Mouse (Mus musculus) liver, embryonic 12.5 days (tissue): ENCODE data around the gene Jmjd7. TPM values are rescaled to one million over a fixed set of nuclear protein-coding genes. Genes with fewer than 3 reads are reported as not detected.

ENCODE experiments used
- ATAC-seq: fragments of 200-750 bp; cut with Nextera tagmentation; 2 replicates; pipeline ENCODE4 v1.8.0; 2017; ENCODE audit warnings: moderate number of reproducible peaks, mild to moderate bottlenecking, moderate library complexity
- H3K27ac ChIP-seq: fragments of 300-500 bp; sonication (generic); 2 replicates; pipeline ENCODE4 v1.5.1; 2016; ENCODE audit warnings: mild to moderate bottlenecking
- H3K27me3 ChIP-seq: fragments of 300-500 bp; sonication (generic); replicated peaks from 2 replicates; pipeline ENCODE4 v1.6.1; 2016; ENCODE audit warnings: mild to moderate bottlenecking, moderate library complexity
- H3K36me3 ChIP-seq: fragments of 300-500 bp; sonication (generic); 2 replicates; pipeline ENCODE4 v1.6.1; 2016; ENCODE audit warnings: mild to moderate bottlenecking, moderate library complexity
- H3K4me1 ChIP-seq: fragments of 300-500 bp; sonication (generic); 2 replicates; pipeline ENCODE4 v1.6.1; 2016
- H3K4me2 ChIP-seq: fragments of 300-500 bp; sonication (generic); 2 replicates; pipeline ENCODE4 v1.6.1; 2016; ENCODE audit warnings: mild to moderate bottlenecking, moderate library complexity
- H3K4me3 ChIP-seq: fragments of 300-500 bp; sonication (generic); 2 replicates; pipeline ENCODE4 v1.5.1; 2016; ENCODE audit warnings: mild to moderate bottlenecking, moderate library complexity
- H3K9ac ChIP-seq: fragments of 300-500 bp; sonication (generic); 2 replicates; pipeline ENCODE4 v1.6.1; 2016; ENCODE audit warnings: mild to moderate bottlenecking, moderate library complexity
- H3K9me3 ChIP-seq: fragments of 300-500 bp; sonication (generic); replicated peaks from 2 replicates; pipeline ENCODE4 v1.6.1; 2016; ENCODE audit warnings: mild to moderate bottlenecking, moderate library complexity
- WGBS: fragments of 180-500 bp; shearing (Covaris S2); methylation state at CpG from one replicate; pipeline ENCODE4 v1.1.7; 2016; ENCODE audit not compliant: insufficient replicate concordance; 5-methylcytosine and 5-hydroxymethylcytosine counted together
- microRNA-seq: library from miRNA; unstranded; fragments of <30 nt; microRNA quantifications from one replicate; pipeline ENCODE4, GENCODE M21; 2017
- polyA plus RNA-seq: library from polyadenylated mRNA; unstranded; fragments of >200 nt; fragmentation: Nextera tagmentation; extraction: Ambion mirVana; gene quantifications from 2 replicates; pipeline ENCODE4 v1.2.1, GENCODE M21; 2016

Jmjd7 gene
- polyA plus RNA-seq, 1 experiment from 2014 or later: 9.7 TPM

GRCm38 (mm10) chr2:120064639-120065038 lies 37.4 kb downstream of the Jmjd7 start:
- H3K9ac ChIP-seq: no peak overlapping the region
- H3K27me3 ChIP-seq: peaks cover 28% of the 10 kb centered on the region; the same call in 1 of the 2 replicates
- H3K4me2 ChIP-seq: no peak overlapping the region
- no peak overlapping the region for H3K27ac ChIP-seq
- H3K9me3 ChIP-seq: no peaks in the 10 kb centered on the region
- H3K36me3 ChIP-seq: no peaks in the 10 kb centered on the region
- 68% methylated on average over 6 of the region's 6 CpGs for WGBS
- no peaks in the 10 kb centered on the region for H3K4me1 ChIP-seq
- no peak for ATAC-seq
- no peak overlapping the region for H3K4me3 ChIP-seq

GRCm38 (mm10) chr2:120065243-120065642 lies 38.0 kb downstream of the Jmjd7 start:
- no peaks in the 10 kb centered on the region for H3K4me1 ChIP-seq
- H3K9ac ChIP-seq: no peak overlapping the region
- no peaks in the 10 kb centered on the region for H3K36me3 ChIP-seq
- no peak overlapping the region for H3K27ac ChIP-seq
- no peak overlapping the region for H3K4me3 ChIP-seq
- WGBS: 75% methylated on average over 10 of the region's 10 CpGs
- ATAC-seq: no peak
- no peaks in the 10 kb centered on the region for H3K9me3 ChIP-seq
- H3K27me3 ChIP-seq: peaks cover 26% of the 10 kb centered on the region; the same call in 1 of the 2 replicates
- no peak overlapping the region for H3K4me2 ChIP-seq

- no peaks in the 10 kb centered on the region for H3K4me1 ChIP-seq
- no peak for ATAC-seq
- no peaks in the 10 kb centered on the region for H3K36me3 ChIP-seq
- H3K9ac ChIP-seq: no peak overlapping the region
- 59% methylated on average over 3 of the region's 3 CpGs for WGBS
- H3K4me3 ChIP-seq: no peak overlapping the region
- H3K9me3 ChIP-seq: no peaks in the 10 kb centered on the region
- no peak overlapping the region for H3K27ac ChIP-seq
- H3K27me3 ChIP-seq: peaks cover 20% of the 10 kb centered on the region; the same call in 1 of the 2 replicates
- H3K4me2 ChIP-seq: no peak overlapping the region
Observed at GRCm38 (mm10) chr2:120066224-120066623, 38.9 kb downstream of the Jmjd7 start.

GRCm38 (mm10) chr2:120068555-120069465 lies 41.5 kb downstream of the Jmjd7 start:
- 46% methylated on average over 16 of the region's 16 CpGs for WGBS
- H3K9me3 ChIP-seq: no peaks in the 10 kb centered on the region
- peak; percentile 40 for ATAC-seq

DNA sequence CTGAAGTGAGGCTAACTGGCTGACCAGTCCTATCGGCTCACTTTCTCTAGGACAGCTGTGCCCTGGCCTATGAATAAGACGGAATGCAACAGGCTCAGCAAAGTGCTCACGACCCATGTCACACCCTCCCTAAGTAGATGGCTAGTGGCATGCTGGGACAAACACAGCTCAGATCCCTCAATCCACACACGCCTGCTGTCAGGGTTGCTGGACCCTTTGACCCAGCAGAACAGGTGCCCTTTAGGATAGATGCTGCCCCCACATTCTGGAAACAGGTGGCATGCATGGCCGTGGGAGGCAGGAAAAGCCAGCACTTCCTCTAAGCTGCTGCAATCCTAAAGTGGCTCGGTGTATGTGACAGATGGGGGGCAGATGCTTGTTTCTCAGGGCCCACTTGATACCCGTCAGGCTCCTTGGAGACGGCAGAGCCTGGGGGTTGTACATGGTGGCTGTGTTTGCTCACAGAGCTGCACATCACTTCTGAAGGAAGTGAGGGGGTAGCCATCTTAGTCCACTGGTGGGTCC lies 42.2 kb downstream of the Jmjd7 start:
- H3K9ac ChIP-seq: no peak overlapping the region
- H3K4me2 ChIP-seq: no peak overlapping the region
- 0 out of 2 replicates have a peak, but pooled peaks have one; percentile 4 for ATAC-seq
- H3K36me3 ChIP-seq: no peaks in the 10 kb centered on the region
- H3K27ac ChIP-seq: no peak overlapping the region
- H3K9me3 ChIP-seq: no peaks in the 10 kb centered on the region
- no peak overlapping the region for H3K4me3 ChIP-seq
- 59% methylated on average over 8 of the region's 8 CpGs for WGBS
- H3K4me1 ChIP-seq: no peaks in the 10 kb centered on the region
- peaks cover 13% of the 10 kb centered on the region for H3K27me3 ChIP-seq

More at GRCm38 (mm10) chr2:120068555-120069465, 41.5 kb downstream of the Jmjd7 start:
- peaks cover 10% of the 10 kb centered on the region; the same call in 1 of the 2 replicates for H3K27me3 ChIP-seq
- no peak overlapping the region for H3K27ac ChIP-seq
- H3K4me2 ChIP-seq: no peak overlapping the region
- no peak overlapping the region for H3K4me3 ChIP-seq
- H3K9ac ChIP-seq: no peak overlapping the region
- no peaks in the 10 kb centered on the region for H3K4me1 ChIP-seq
- no peaks in the 10 kb centered on the region for H3K36me3 ChIP-seq

DNA sequence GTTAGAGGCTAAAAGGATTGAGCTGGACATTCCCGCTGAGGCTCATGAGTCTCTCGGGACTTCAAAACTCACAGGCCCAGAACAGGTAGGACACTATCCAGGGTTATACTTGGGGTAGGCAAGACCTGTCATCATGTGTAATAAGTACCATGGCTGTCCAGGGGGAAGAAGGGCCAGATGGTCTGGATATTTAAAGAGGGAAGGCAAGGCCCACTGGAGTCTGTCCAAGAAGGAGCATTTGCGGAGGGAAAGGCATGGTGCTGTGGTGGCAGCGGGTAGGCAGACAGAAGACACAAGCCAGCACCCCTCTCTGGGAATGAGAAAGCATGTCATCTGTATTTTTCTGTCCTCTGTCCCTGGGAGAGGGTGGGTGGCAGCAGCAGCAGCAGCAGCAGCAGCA lies 46.8 kb downstream of the Jmjd7 start:
- 74% methylated on average over 4 of the region's 4 CpGs for WGBS
- H3K27me3 ChIP-seq: peaks cover 52% of the 10 kb centered on the region
- no peaks in the 10 kb centered on the region for H3K36me3 ChIP-seq
- no peaks in the 10 kb centered on the region for H3K9me3 ChIP-seq
- no peak for ATAC-seq
- no peak overlapping the region for H3K9ac ChIP-seq
- no peak overlapping the region for H3K4me3 ChIP-seq
- H3K4me1 ChIP-seq: 0 out of 2 replicates have a peak, but pooled peaks cover 10% of the 10 kb centered on the region
- no peak overlapping the region for H3K4me2 ChIP-seq
- H3K27ac ChIP-seq: no peak overlapping the region

DNA sequence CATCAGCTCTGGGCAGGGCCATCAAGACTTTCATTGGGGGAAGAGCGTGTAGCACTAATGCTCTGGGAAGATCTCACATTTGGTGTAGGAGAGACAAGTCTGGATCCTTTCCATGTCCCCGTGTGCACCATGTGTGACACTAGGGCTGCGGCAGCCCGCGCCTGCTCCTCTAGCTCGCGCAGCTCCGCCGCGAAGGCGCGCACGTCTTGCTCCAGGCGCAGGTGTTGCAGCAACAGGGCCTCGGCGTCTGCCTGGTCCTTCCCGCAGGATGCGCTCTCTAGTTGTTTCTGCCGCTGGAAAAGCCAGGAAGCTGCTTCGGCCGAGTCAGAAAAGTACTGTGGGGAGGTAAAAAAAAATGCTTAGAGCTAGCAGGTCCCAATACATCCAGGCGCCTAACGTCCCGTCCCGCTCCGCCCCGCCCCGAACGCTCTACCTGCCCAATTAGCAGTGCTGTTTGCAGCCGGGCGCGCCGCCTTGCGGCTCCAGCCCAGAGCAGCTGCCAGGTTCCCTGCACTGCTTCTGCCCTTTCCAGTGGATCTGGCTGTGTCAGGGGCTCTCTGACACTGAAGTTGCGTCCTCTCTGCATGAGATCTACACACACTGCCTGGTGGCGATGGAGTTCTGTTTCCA lies 48.9 kb downstream of the Jmjd7 start:
- peaks cover 60% of the 10 kb centered on the region for H3K27me3 ChIP-seq
- H3K4me3 ChIP-seq: peak overlapping the region; percentile 37
- 0 out of 2 replicates have a peak, but pooled peaks cover 10% of the 10 kb centered on the region for H3K4me1 ChIP-seq
- ATAC-seq: no peak
- no peak overlapping the region for H3K9ac ChIP-seq
- H3K36me3 ChIP-seq: no peaks in the 10 kb centered on the region
- 4% methylated on average over 36 of the region's 36 CpGs for WGBS
- H3K4me2 ChIP-seq: peak overlapping the region; percentile 60
- H3K27ac ChIP-seq: no peak overlapping the region
- H3K9me3 ChIP-seq: no peaks in the 10 kb centered on the region

Small RNA genes within 50 kb of the gene (microRNA-seq; reads per million reads assigned to microRNA genes)
- not detected for gene Mir7665

Other genes starting within 250 kb of the Jmjd7 start
- 17.4 and 17.8 TPM in 2 replicates for gene Rpap1, start 239.9 kb upstream of the Jmjd7 start, polyA plus RNA-seq
- 2.5 and 3.1 TPM in 2 replicates for gene Tyro3, start 229.8 kb upstream of the Jmjd7 start, polyA plus RNA-seq
- 12.5 and 13.3 TPM in 2 replicates for gene Mga, start 130.3 kb upstream of the Jmjd7 start, polyA plus RNA-seq
- 0.63 and 0.96 TPM in 2 replicates for gene Mapkbp1, start 54.8 kb upstream of the Jmjd7 start, polyA plus RNA-seq
- 0.86 and 2.0 TPM in 2 replicates for gene Gm28042, start within 50 bp of the Jmjd7 start, polyA plus RNA-seq
- gene Pla2g4b, start 5.9 kb downstream of the Jmjd7 start, polyA plus RNA-seq: 0.56 and 0.73 TPM in 2 replicates
- 27.2 and 28.7 TPM in 2 replicates for gene Ehd4, start 127.1 kb downstream of the Jmjd7 start, polyA plus RNA-seq
- not detected in 2 replicates for gene Pla2g4e, start 217.9 kb downstream of the Jmjd7 start, polyA plus RNA-seq